ENCODE assay signal across 29 mouse cellular contexts in the genomic region with DNA sequence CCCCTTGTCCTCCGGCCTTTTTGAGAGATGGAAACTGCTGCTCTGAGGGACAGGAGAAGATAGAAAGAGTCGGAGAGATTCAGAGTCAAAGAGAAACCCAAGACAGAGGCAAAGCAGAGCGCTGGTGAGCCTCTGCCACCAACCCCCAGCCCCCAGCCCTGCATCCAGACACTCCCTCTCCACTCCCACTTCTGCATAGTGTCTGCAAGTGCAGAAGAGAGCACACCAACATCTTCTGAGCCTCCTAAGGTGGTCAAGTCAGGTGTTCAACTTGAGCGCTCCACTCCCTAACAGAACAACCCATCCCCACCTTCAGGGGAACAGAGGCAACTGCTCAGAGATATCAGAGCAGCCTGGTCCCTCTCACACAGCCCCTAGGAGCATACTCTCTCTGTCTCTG.
A peak's percentile ranks its signal among the peaks of the same experiment; 100 is the strongest.
DNase-seq lines count a peak whose midpoint lies in the region; ATAC-seq and TF ChIP-seq lines count a peak whose summit lies in the region.
"Had no signal": no experiment of that assay in that cellular context is flagged by ENCODE, and none has a peak within 500 bp of the region (broad histone marks: within the 10 kb centered on the region; RNA-seq: fewer than 3 reads in every experiment).

No protein-coding gene starts in this region.

- H3K9me3 ChIP-seq in forebrain, embryonic 12.5 days: no peaks in the 10 kb centered on the region
- no peaks in the 10 kb centered on the region for H3K9me3 ChIP-seq in forebrain, embryonic 16.5 days (ENCODE audit: control insufficient read depth, low read length)
- H3K9me3 ChIP-seq in hindbrain, postnatal 0 days (ENCODE audit: low read length): no peaks in the 10 kb centered on the region
- H3K9me3 ChIP-seq in midbrain, embryonic 15.5 days: no peaks in the 10 kb centered on the region
- H3K9me3 ChIP-seq: heart, embryonic 10.5 days; kidney, embryonic 15.5 days; limb, embryonic 15.5 days; liver, embryonic 13.5 days; stomach, embryonic 15.5 days had no signal

- H3K9ac ChIP-seq in forebrain, embryonic 12.5 days: no peak overlapping the region
- no peak overlapping the region for H3K9ac ChIP-seq in forebrain, embryonic 16.5 days (replicated peaks; ENCODE audit: low read depth, low read length)
- H3K9ac ChIP-seq in hindbrain, postnatal 0 days (replicated peaks; ENCODE audit: low read length): no peak overlapping the region
- no peak overlapping the region for H3K9ac ChIP-seq in midbrain, embryonic 15.5 days
- H3K9ac ChIP-seq: kidney, embryonic 15.5 days; limb, embryonic 15.5 days; liver, embryonic 13.5 days; neural tube, embryonic 15.5 days; stomach, embryonic 15.5 days had no signal

- WGBS in forebrain, embryonic 12.5 days: 88% methylated on average over 4 of the region's 4 CpGs
- WGBS in forebrain, embryonic 16.5 days: 75% methylated on average over 4 of the region's 4 CpGs
- WGBS in hindbrain, postnatal 0 days: 85% methylated on average over 4 of the region's 4 CpGs
- WGBS in midbrain, embryonic 15.5 days: 86% methylated on average over 4 of the region's 4 CpGs

- H3K4me2 ChIP-seq in forebrain, embryonic 12.5 days: no peak overlapping the region
- no peak overlapping the region for H3K4me2 ChIP-seq in forebrain, embryonic 16.5 days (ENCODE audit: low read length)
- no peak overlapping the region for H3K4me2 ChIP-seq in hindbrain, postnatal 0 days (ENCODE audit: low read depth, low read length)
- H3K4me2 ChIP-seq in midbrain, embryonic 15.5 days: no peak overlapping the region
- H3K4me2 ChIP-seq: kidney, embryonic 15.5 days; limb, embryonic 15.5 days; liver, embryonic 13.5 days; neural tube, embryonic 15.5 days; stomach, embryonic 15.5 days had no signal

- no peak for ATAC-seq in forebrain, embryonic 12.5 days (ENCODE audit: low FRiP score)
- no peak for ATAC-seq in forebrain, embryonic 16.5 days
- no peak for ATAC-seq in hindbrain, postnatal 0 days
- ATAC-seq in midbrain, embryonic 15.5 days (replicated peaks): no peak
- ATAC-seq: lung, postnatal 0 days had no signal

- peaks cover 10% of the 10 kb centered on the region; the same call in 1 of the 2 replicates for H3K27me3 ChIP-seq in forebrain, embryonic 12.5 days
- no peaks in the 10 kb centered on the region for H3K27me3 ChIP-seq in forebrain, embryonic 16.5 days (replicated peaks; ENCODE audit: control insufficient read depth, insufficient read depth, low read length)
- H3K27me3 ChIP-seq in hindbrain, postnatal 0 days (ENCODE audit: insufficient read depth, low read length): no peaks in the 10 kb centered on the region
- no peaks in the 10 kb centered on the region for H3K27me3 ChIP-seq in midbrain, embryonic 15.5 days (replicated peaks)
- H3K27me3 ChIP-seq: kidney, embryonic 15.5 days; limb, embryonic 15.5 days; neural tube, embryonic 15.5 days; stomach, embryonic 15.5 days had no signal

- 0 out of 2 replicates have a peak, but pooled peaks have one; percentile 10 for TF ChIP-seq CTCF in layer of hippocampus, adult 2 months (conservative IDR thresholded peaks at IDR 0.05)
- TF ChIP-seq CTCF in hindbrain, postnatal 0 days (IDR thresholded peaks at IDR 0.05; ENCODE audit: low read depth): peak; percentile 8; the same call in 1 of the 2 replicates

- DNase-seq in layer of hippocampus, adult 2 months (ENCODE audit: low spot score in 2 of 2): no peak
- no peak for DNase-seq in layer of hippocampus, adult 11-12 months (ENCODE audit: low spot score)
- no peak for DNase-seq in hindbrain, postnatal 0 days (ENCODE audit: low spot score)
- DNase-seq in testis, postnatal 14 days (ENCODE audit: low spot score): no peak
- DNase-seq in cerebellum, adult 9-11 months: no peak
- DNase-seq: adrenal gland, postnatal 25 days; cerebellum, adult 11-12 months; cerebellum, postnatal 10 days; gastrocnemius, postnatal 25 days; heart, adult 11 months; heart, postnatal 4 days; kidney, adult 18-20 months; kidney, postnatal 36 days; layer of hippocampus, postnatal 36 days; left cerebral cortex, postnatal 4 days; liver, embryonic 13.5 days; lung, adult 18-20 months; lung, postnatal 4 days; right cerebral cortex, postnatal 14 days had no signal

- H3K4me1 ChIP-seq in forebrain, embryonic 12.5 days: peaks cover 44% of the 10 kb centered on the region
- H3K4me1 ChIP-seq in forebrain, embryonic 16.5 days (replicated peaks; ENCODE audit: control insufficient read depth, insufficient read depth, low read length): peaks cover 28% of the 10 kb centered on the region
- peaks cover 17% of the 10 kb centered on the region for H3K4me1 ChIP-seq in hindbrain, postnatal 0 days (ENCODE audit: insufficient read depth, low read length)
- peaks cover 59% of the 10 kb centered on the region for H3K4me1 ChIP-seq in midbrain, embryonic 15.5 days
- H3K4me1 ChIP-seq: liver, embryonic 13.5 days; megakaryocyte, embryonic 14.5 days had no signal

- no peak overlapping the region for H3K4me3 ChIP-seq in forebrain, embryonic 12.5 days (replicated peaks)
- no peak overlapping the region for H3K4me3 ChIP-seq in forebrain, embryonic 16.5 days (replicated peaks; ENCODE audit: low read length)
- H3K4me3 ChIP-seq in layer of hippocampus, adult 2 months: no peak overlapping the region
- H3K4me3 ChIP-seq in hindbrain, postnatal 0 days (ENCODE audit: low read length): no peak overlapping the region
- H3K4me3 ChIP-seq in midbrain, embryonic 15.5 days: no peak overlapping the region
- H3K4me3 ChIP-seq: heart, embryonic 10.5 days; kidney, embryonic 15.5 days; limb, embryonic 15.5 days; liver, embryonic 13.5 days; megakaryocyte, embryonic 14.5 days; neural tube, embryonic 15.5 days; stomach, embryonic 15.5 days had no signal

- H3K27ac ChIP-seq in forebrain, embryonic 12.5 days: peak overlapping the region; percentile 79
- no peak overlapping the region for H3K27ac ChIP-seq in forebrain, embryonic 16.5 days (ENCODE audit: low read length)
- peak overlapping the region; percentile 79; the same call in 1 of the 2 replicates for H3K27ac ChIP-seq in layer of hippocampus, adult 2 months
- no peak overlapping the region for H3K27ac ChIP-seq in hindbrain, postnatal 0 days
- H3K27ac ChIP-seq in midbrain, embryonic 15.5 days: peak overlapping the region; percentile 88
- H3K27ac ChIP-seq: kidney, embryonic 15.5 days; limb, embryonic 15.5 days; liver, embryonic 13.5 days; neural tube, embryonic 15.5 days; stomach, embryonic 15.5 days had no signal

- H3K36me3 ChIP-seq in forebrain, embryonic 12.5 days (replicated peaks): no peaks in the 10 kb centered on the region
- no peaks in the 10 kb centered on the region for H3K36me3 ChIP-seq in forebrain, embryonic 16.5 days (ENCODE audit: control insufficient read depth, insufficient read depth)
- no peaks in the 10 kb centered on the region for H3K36me3 ChIP-seq in hindbrain, postnatal 0 days (ENCODE audit: insufficient read depth, low read length)
- no peaks in the 10 kb centered on the region for H3K36me3 ChIP-seq in midbrain, embryonic 15.5 days (replicated peaks)
- H3K36me3 ChIP-seq: heart, embryonic 10.5 days; kidney, embryonic 15.5 days; limb, embryonic 15.5 days; liver, embryonic 13.5 days; neural tube, embryonic 15.5 days; stomach, embryonic 15.5 days had no signal

Comparison
In these comparisons a context has a peak if more than half of its experiments do, and no peak if none do; other contexts are left out.
1. H3K27ac ChIP-seq: peak in forebrain, embryonic 12.5 days (single experiment), layer of hippocampus, adult 2 months (single experiment) and midbrain, embryonic 15.5 days (single experiment); none in forebrain, embryonic 16.5 days (single experiment) and hindbrain, postnatal 0 days (single experiment).